Mouse (Mus musculus) embryo, embryonic 11.5 days (tissue): ENCODE measurements at regions not wholly inside any gene's neighbourhood (a gene's known extent, or its start where the extent isn't known, plus 50 kb on each side); places are given as distances from the start of the nearest gene placed in this dataset.

Experiments
- DNase-seq: peaks from one replicate; pipeline ENCODE4 v3.0.0-alpha.2; 2012; ENCODE audit warnings: low read depth, low spot score

DNA sequence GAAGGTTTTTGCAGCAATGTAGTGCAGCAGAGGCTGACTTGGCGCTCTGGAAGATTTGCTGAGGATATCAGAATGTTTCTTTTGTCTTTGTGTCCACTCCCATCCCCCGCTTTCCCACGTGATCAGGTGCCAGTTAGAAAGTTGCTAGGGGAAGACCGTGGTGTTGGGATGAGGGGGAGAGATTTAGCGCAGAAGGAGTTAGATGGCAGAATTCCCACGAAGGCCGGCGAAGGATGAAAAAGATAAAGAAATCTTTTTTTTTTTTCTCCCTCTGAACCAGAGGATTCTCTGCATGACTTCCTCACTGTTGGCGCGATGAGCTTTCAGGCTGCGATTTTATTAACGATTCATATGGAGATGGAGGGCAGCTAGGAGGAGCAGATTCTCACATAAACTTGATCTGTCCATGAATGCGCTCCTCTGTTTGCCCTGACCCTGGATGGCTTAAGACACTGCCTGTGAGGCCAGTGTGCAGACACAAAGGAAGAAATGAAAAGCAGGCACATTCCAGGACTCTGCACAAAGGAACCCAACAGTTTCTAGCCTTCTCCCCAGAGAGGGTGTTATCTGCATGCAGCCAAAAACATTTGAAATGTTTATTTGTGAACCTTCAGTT, 201.5 kb downstream of the Gm11146 start:
- DNase-seq, result peak; percentile 71

DNA sequence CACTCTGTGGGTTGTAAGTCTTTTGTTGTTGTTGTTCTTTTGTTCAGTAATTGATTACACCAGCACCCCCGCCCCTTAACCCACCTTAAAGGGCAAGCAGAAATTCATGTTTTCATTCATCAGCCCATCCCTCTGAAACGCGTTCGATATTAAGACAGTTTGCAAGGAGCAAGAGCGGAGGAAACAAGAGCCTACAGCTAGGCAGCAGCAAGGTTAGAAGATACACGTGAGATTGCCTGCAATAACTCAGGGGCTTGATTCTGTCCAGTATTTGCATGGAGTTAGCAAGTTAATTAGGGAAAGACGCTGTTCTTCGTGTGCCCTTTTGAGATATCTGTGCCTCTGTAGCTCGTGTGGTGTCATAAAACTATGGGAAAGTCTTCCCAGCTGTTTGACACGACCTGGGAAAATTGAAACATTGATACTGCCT, 202.0 kb downstream of the Gm11146 start:
- no peak for DNase-seq

DNA sequence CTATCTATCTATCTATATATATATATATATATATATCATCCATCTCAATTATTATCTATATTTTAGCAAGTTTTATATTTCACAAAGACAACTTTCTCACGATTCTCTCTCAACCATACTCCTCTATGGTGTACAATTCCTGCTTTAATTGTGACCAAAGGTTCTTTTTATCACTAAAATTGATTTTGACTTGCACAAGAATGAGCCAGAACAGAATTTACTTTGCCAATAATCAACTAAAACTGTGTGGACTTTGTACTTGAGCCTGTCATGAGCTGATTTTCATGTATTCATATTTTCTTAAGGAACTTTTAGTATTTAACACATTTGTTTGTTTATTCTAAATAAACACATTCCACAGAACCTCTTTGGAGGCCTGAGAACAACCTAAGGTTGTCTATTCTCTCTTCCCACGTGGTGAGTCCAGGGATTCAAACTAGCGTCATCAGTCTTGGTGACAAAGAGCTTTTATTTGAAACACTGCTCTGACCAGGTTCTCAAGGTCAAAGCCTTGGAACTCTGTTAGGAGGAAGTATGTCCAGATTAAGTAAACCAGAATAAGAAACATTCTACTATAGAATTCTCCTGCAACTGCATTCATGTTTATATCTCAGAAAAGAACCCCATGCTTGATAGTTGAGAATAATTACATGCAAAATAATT, 207.7 kb downstream of the Gm11146 start:
- no peak for DNase-seq

DNA sequence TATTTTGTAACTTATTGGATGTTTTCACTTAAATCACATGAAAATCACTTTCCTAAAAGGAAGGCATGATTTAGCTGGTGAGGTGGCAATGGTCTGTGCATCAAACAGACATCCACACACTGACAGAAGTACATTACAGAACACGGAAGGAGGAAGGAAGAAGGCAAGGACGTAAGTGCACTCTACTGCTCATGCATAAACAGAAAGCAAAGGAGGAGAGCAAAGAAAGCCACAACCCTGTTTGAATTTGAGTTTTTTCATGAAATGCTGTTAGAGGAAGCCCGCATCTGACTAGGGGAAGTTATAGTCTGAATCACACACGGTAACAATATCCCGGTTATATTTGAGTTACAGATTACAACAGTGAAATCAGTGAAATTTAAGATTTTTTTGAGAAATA, 208.4 kb downstream of the Gm11146 start:
- DNase-seq, result no peak

DNA sequence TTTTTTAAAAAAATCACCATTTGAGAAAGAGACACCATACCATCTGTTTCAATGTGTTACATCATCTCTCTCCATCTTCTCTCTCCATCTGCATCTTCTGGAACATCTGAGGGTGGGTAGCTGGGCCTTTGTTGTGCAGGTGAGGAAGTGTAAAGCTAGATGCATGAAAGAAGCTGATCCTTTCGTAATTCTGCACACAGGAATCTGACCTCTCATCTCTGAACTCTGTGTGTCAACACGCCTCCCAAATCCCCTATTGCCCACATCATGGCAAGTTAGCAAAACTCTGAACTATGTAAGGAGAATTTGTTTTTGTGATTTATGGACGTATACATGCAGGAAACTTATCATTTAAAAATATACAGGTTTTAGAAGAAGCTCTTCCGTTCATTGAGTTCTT, 209.7 kb downstream of the Gm11146 start:
- DNase-seq, result no peak

DNA sequence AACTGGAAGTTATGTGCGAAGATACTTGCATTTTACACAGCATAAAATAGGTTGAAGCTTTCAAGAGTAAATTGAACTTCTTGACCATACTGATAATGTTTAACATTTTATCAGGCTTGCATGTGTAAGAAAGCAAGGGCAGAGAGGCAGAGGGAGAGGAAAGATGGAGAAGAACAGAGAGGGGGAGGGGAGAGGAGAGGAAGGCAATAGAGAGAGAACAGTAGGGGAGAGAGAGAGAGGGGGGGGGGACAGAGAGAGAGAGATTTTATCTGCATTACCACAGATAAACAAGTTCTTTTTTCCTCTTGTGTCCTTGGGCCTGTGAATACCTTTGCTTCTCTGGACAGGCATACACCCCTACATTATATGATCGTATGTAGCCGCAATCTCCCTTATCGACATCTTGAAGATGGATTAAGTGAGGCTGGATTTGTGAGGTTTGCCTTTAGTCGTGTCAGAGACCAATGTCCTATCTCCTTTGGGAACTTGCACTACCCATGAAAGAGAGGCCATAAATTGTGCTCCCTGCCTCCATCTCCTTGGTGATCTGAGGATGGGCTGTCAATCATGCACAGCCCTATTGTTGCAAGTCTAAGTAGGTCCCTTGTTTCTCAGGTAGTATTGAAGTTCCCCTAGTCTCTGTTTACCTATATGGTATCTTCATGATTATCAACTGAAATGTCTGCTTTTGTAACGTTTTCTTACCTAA, 217.7 kb downstream of the Gm11146 start:
- DNase-seq, result no peak

DNA sequence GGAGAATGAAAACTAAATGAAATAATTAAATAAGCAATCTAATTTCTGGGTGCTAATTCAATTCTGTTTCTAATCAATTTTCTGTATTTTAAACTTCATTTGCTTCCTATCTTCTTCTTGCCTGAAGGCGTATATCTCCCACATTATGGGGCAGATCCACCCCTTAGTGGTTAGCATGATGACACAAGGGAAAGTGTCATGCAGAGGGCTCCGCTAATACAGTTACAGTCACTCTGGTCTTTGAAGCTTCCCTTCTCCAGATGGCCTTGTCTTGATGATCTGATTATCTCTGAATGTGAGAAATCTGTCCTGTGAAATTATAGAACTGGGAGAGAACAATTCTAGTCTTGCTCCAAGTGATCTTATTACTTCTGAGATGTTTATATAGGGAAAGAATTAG, 219.1 kb downstream of the Gm11146 start:
- DNase-seq, result no peak

DNA sequence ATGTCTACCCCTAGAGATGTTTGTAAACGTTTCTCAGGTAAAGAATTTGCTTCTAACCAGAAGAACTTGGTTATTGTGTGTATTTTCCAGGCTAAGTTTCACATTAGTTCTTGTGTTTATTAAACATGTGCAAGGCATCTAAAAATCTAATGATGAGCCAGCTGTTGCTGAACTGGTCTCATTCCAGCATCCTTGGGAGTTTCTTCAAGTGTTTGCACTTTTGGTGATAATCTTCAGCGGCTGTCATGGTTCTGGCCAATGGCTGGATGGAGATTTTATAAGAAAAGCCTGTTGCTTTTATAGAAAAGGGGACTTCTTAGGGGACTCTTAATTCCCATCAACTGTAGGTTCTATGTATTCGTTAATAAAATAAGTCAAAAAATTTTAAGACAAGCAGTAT, 229.1 kb downstream of the Gm11146 start:
- DNase-seq, result no peak

DNA sequence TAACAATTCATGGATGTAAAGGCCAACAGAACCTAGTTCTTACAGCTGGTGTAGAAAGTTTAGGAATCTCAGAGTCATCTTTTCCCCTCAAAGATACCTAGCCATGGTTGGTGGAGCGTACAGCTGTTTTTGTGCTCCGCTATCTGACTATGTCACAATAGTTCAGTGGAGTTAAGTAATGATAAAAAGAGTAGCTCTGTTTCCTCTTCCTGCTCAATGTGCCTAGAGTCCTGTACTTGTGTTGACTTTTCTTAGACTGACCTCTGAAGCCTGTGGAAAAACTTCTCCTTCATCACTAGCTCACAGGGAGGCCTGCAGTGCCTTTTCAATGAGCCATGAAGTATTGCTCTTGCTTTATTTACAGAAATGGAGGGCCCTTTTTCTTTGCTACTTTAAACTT, 232.1 kb downstream of the Gm11146 start:
- no peak for DNase-seq

DNA sequence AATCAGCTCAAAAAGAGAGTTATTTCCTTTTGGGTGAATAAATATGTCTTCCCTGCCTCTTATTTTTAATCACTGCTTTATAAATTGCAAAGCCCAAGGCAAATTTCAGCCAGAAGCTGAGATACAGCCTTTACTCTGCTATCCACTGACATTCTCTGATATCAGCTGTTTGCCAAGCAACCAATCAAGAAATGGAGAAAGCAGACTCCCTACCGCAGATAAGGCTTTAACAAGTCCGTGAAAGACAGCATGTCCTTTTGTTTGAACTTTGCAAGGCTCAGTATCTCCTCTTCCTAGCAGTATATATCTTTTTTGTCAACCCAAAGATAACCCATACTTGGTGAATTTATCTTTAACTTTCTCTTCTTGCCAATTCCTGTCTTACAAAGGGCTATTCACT, 236.6 kb downstream of the Gm11146 start:
- no peak for DNase-seq

DNA sequence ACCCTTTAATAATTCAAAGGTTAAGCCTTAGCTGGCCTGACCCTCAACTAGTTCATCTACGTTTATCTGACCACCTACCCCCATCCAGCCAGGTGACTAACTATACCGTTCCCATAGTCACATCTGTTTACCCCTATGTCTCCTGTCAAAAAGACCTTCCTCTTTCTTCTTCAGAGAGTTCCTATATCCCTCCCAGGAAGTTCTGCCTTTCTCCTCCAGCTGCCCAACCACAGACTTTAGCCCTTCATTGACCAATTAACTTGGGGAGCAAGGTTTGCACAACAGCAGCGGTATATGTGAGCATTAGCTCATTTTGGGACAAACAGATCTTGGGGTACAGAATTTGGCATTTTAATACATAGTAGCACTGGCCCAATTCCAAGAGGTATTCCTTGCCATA, 237.5 kb downstream of the Gm11146 start:
- DNase-seq, result no peak

DNA sequence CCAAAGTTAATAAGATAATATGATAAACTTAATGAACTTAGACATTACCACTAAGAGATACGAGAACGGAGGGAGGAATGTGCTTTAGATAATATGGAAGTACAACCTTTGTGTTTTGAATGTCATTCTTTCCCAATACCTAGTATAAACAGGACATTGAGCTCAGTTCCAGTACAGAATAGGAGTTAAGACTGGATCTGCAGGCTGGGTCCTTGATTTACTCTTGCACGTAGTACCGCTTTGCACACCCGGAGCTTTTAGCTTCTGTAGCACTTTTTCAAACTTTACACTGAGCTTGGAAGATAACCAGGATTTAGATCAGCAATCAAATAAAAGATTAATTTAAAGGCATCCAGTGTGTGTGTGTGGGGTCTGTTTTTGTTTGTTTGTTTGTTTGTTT, 242.7 kb downstream of the Gm11146 start:
- DNase-seq, result no peak

DNA sequence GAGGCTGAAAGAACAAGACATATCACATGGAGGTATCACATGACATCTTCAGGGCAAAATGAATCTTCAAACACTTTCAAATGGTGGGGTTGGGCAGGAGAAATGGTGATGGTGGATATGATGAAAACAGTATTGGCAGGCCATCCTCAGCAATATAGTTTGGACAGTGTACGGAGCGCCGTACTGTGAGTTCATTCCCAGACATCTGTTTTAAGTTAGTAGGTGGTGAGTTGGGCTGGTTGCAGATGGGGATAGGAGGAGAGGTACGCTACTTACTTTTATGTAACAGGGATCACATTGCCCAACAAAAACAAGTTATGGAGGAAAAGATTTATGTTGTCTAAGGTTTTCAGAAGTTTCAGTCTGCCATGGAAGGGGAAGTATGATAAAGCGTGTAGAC, 246.6 kb downstream of the Gm11146 start:
- DNase-seq, result no peak

DNA sequence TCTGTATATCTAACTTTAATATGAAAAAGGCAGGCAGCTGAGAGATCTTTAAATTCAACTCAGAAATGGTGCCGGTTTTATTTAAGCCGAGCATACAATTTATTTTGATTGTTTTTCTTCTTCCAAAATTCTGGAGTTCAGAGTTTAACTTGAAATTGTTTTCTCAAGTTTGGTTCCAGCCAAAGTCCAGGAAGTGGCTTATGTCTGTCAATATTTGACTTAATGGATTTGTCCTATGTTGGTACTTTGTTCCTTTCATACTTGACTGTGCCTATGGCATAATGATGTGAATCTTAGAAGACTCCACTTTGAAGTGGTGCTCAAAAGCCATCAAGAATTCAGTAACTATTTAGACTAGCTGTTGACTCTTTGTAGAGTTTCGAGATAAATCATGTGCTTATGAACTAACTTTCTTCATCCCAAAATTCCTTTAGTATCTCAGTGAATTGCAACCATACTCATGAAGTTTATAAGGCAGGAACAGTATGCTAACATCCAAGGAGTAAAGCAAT, 247.6 kb downstream of the Gm11146 start:
- no peak for DNase-seq

DNA sequence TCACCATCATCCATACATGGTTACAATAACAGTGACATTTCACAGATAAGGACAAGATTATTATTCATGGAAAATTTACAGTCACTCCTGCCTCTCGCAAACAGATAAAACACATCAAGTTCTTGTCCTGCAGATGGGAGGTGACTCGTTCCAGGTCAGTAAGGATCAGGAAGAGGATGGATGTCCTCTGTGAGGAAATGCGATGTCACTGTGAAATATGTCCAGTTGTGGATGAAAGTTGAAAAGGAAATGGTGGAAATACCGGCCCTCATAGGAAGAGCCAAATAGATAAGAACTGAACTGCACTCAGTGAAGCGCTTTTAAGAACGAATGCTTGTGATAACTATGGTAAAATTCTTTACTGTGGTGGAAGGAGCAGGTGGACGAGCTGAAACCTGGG, 255.8 kb downstream of the Gm11146 start:
- no peak for DNase-seq

DNA sequence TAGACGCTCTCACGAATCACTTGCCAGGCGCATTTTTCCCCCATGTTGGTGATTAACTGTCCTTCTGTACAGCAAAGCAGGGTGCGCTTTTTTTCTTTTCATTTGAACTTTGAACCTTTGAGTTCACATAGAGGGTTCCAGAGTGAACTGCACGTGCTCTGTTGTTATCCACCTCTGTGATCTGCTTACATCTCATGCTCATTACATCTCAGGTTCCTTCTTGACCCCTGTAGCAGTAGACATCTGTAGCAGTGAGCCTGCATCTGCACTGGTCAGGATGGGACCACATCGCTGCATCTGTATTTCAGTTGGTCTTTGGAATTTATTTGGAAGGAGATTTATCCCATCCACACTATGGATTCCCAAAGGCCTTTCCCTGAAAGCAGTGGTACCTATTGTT, 269.6 kb downstream of the Gm11146 start:
- DNase-seq, result no peak

DNA sequence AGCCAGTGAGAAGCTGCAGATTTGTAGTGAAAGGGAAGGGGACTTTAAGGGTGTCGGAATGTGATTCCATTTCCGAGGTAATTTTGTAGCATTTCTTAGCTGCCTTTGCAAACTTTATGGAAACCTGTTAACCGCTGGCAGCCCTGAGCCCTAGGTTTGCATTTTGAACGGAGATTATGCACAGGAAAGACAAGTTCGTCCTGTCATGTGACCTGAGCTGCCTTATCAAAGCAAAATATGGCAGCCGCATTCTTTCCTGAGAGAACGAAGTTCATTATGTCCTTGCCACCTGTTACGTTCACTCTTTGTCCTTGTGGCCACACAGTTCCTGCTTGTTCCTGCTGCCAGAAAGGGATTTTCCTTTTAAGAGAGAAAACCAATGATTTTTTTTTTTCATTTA, 270.9 kb downstream of the Gm11146 start:
- DNase-seq, result no peak

DNA sequence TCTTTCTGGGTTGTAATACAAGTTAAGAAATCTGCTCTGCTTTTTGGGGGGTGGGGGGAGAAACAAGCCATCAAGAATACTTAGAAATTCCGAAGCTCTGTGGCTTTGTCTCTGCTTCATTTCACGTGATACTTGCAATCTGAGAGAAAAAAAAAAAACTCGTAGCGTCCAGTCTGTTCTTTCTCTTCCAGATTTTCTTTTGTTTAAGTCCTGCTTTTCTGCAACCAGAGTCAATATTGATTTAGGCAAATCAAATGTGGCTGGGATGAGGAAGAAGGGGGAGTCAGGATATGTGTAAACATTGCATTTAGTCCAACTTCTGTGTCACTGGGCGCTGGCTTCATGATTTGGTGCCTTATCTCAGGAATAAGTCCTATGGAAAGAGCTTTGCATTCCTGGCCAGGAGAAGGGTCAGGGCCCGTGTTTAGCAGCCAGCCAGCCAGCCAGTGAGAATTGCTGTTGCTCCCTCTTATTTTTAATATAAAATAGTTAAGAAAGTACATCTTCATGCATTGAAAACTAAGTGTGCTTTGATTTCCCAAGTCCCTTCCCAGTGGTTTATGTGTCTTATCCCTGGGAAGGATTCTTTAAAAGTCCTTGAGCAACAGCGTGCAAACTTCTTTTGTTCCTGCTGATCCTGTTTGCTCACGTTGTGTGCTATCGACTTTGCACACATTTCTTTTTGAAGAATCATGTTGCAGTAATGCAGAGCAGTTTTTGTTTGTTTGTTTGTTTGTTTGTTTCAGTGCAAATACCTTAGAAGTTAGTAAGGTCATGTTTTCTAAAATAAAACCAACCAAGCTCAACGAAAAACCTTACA, 272.0 kb downstream of the Gm11146 start:
- DNase-seq, result no peak

DNA sequence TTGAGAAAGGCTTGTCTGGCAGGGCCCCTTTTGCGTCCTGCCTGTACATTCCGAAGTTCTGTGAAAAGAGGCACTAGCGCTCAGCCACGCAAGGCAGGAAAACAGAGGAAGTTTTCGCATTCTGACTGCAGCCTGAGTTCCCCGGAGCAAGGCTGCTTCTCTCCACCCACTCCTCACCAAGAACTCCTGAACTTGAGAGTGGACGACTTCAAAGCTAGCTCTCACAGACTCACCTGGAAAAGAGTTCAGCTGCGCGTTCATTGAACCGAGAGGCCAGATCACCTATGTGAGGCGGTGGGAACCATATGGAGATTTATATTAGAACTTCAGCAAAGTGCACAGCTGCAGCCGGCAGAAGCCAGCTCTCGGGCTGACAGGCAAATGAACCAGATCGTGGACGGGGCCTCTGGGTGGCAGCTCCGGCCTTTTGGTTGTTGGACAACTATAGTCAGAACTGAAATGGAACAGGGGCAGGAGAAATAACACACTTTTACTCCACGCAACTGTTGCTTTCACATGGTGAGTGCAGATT, 272.7 kb downstream of the Gm11146 start:
- peak; percentile 74 for DNase-seq

DNA sequence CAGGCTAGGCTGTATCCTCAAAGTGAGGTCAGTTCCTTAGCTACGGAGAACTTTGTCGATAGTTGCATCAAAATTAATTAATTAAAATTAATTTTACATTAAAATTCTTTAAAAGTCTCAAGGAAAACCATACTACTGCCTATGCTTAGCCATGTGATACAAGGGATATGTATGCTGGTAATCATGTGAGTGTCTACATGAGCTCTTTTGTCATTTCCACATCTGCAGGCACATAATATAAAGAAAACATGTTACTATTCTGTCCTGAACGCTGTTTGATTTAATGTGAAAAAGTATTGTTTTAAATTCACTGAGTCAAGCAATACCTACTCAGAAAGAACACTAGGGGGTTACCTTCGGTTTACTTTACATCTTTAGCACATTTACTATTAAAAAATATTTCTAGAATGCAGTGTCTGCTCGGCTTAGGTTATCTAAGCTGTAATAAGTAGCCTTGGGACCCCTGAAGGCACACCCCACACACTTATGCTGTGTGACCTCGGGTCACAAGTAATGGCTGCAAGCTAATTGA, 273.2 kb downstream of the Gm11146 start:
- DNase-seq, result no peak

DNA sequence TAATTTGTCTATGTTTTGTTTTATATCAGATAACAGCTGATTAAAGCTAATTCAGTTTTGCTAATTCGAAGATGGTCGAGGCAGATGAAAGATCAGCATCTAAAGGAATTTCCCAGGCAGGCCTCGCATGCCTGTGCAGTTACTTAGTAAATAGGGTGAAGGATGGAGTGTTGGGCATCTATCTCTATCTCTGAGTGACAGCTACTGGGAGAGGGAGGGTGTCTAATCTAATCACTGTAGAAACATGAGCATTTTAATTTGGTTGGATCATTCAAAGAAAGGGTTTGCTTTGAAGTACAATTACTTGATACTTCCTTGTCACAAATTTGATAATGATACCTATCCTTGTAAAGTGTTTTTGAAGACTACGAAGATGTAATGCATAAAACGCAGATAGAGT, 273.8 kb downstream of the Gm11146 start:
- DNase-seq, result no peak

DNA sequence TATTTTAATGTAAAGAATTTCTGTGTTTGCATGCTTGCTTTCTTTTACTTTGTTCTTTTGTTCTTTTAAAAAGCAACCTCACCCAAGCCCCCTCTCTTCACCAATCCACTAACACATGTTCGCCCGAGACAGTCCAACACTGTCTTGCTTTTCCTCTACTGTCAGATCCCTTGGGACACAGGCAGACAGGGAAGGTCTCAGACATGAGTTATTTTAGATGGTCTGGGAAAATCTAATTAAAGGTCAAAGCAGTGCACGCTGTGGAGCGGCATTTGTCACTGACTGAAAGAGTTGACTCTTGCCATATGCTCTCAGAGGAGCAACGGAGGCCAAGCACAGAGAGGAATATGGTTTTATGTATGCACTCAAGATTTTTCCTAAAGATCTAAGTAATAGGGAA, 279.6 kb downstream of the Gm11146 start:
- DNase-seq, result peak; percentile 45
